In the genomic region with DNA sequence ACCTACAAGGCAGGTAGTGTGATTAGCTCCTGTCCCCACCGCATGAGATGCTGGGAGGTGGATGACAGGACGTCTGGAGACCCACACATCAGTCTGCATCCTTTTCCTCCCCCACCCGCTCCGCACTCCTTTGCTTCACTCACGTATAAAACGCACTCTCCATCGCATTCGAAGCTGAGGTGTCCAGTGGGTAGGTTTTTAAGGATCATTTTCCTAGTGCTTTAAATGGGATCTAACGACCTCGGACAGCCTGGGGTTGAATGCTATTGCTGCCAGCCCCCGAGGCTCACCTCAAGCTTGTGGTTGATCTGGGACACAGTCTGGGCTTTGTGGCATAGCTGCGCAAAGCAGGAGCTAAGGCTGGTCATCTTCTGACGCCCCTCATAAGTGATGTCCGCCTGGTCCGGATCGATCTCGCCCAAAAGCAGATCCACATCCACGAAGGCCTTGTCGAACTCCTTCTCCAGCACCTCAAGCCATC, we compare ENCODE assay signal across 8 mouse cellular contexts. TPM values are rescaled to one million over a fixed set of nuclear protein-coding genes. Genes with fewer than 3 reads are reported as not detected.
DNase-seq lines count a peak whose midpoint lies in the region; ATAC-seq and TF ChIP-seq lines count a peak whose summit lies in the region.

No protein-coding gene starts in this region.

- peak; percentile 31; the same call in 1 of the 2 replicates for TF ChIP-seq POLR2A in cortical plate, adult 2 months (IDR thresholded peaks at IDR 0.05; ENCODE audit: extremely low read depth, insufficient read depth, low read length)

- no peak for TF ChIP-seq CTCF in cortical plate, adult 2 months (IDR thresholded peaks at IDR 0.05; ENCODE audit: extremely low read depth, insufficient read depth, low read length)

- in situ Hi-C loops in ES-E14 (cut with MboI; ENCODE audit: low sequenced_read_pairs in 2 of 2, unreplicated experiment in 2 of 2) = loop anchor here (10.0 to 25.0 kb wide), 3 partner anchors 167 to 594 kb away; no protein-coding TSS in a partner anchor

- peak overlapping the region; percentile 92 for H3K9ac ChIP-seq in ES-E14 (ENCODE audit: insufficient read depth, low read depth, low read length, poor library complexity, severe bottlenecking)
- H3K9ac ChIP-seq in hindbrain, embryonic 14.5 days = peak overlapping the region; percentile 88

- H3K4me1 ChIP-seq in ES-E14 (ENCODE audit: control insufficient read depth in 2 of 2, insufficient read depth in 2 of 2, low read length in 2 of 2, poor library complexity in 1 of 2) = peaks cover 0 to 6% of the 10 kb centered on the region in 2 experiments; a peak in 1 of 4 replicates
- peaks cover 3% of the 10 kb centered on the region; the same call in 1 of the 2 replicates for H3K4me1 ChIP-seq in cortical plate, adult 2 months (ENCODE audit: control insufficient read depth, insufficient read depth, low read length)
- H3K4me1 ChIP-seq in hindbrain, embryonic 14.5 days (replicated peaks; ENCODE audit: control insufficient read depth, insufficient read depth, low read length) = peaks cover 28% of the 10 kb centered on the region

- H3K9me3 ChIP-seq in ES-E14 (ENCODE audit: control insufficient read depth, insufficient read depth, low read depth, low read length) = no peaks in the 10 kb centered on the region
- H3K9me3 ChIP-seq in hindbrain, embryonic 14.5 days (ENCODE audit: control insufficient read depth, low read length) = no peaks in the 10 kb centered on the region

- H3K27me3 ChIP-seq in hindbrain, embryonic 14.5 days (ENCODE audit: control insufficient read depth, insufficient read depth, low read length) = no peaks in the 10 kb centered on the region

- 0 out of 2 replicates have a peak overlapping the region, but pooled peaks have one; percentile 36 for H3K27ac ChIP-seq in ES-E14 (ENCODE audit: insufficient read depth, low read depth, low read length, poor library complexity, severe bottlenecking)
- H3K27ac ChIP-seq in cortical plate, adult 2 months (ENCODE audit: insufficient read depth, low read length) = peak overlapping the region; percentile 67
- H3K27ac ChIP-seq in hindbrain, embryonic 14.5 days = peak overlapping the region; percentile 95
- no peak overlapping the region for H3K27ac ChIP-seq in macrophage

- no peaks in the 10 kb centered on the region for H3K36me3 ChIP-seq in ES-E14 (ENCODE audit: control insufficient read depth, insufficient read depth, low read length, poor library complexity, severe bottlenecking)
- H3K36me3 ChIP-seq in hindbrain, embryonic 14.5 days (replicated peaks; ENCODE audit: control insufficient read depth, insufficient read depth) = no peaks in the 10 kb centered on the region
- H3K36me3 ChIP-seq in macrophage (ENCODE audit: inconsistent target) = no peaks in the 10 kb centered on the region

- WGBS in hindbrain, embryonic 14.5 days = under 1% methylated on average over 19 of the region's 19 CpGs
- WGBS in macrophage (ENCODE audit: missing documents) = 1% methylated on average over 19 of the region's 19 CpGs

- H3K4me2 ChIP-seq in hindbrain, embryonic 14.5 days (replicated peaks) = peak overlapping the region; percentile 78

- peaks cover 53% of the 10 kb centered on the region for H3K79me2 ChIP-seq in macrophage (ENCODE audit: inconsistent target)

- peak overlapping the region; percentile 75 to 99 for H3K4me3 ChIP-seq in ES-E14 (ENCODE audit: insufficient read depth in 1 of 2, low read depth in 1 of 2, low read length in 2 of 2, poor library complexity in 1 of 2, severe bottlenecking in 1 of 2)
- peak overlapping the region; percentile 99 for H3K4me3 ChIP-seq in cortical plate, adult 2 months (ENCODE audit: insufficient read depth, low read length)
- peak overlapping the region; percentile 85 for H3K4me3 ChIP-seq in hindbrain, embryonic 14.5 days (replicated peaks; ENCODE audit: low read length)
- peak overlapping the region; percentile 85 for H3K4me3 ChIP-seq in macrophage (ENCODE audit: inconsistent target)

- ATAC-seq in hindbrain, embryonic 14.5 days (ENCODE audit: low FRiP score) = peak; percentile 63

- DNase-seq in left cerebral cortex, adult 18-20 months (ENCODE audit: low spot score in 2 of 2) = peak; percentile 28 to 47
- DNase-seq in left cerebral cortex, adult 11 months (ENCODE audit: low spot score) = no peak
- peak; percentile 19 for DNase-seq in ES-E14 (ENCODE audit: low read depth, low spot score)
- DNase-seq in hindbrain, embryonic 14.5 days (ENCODE audit: low spot score) = no peak
- DNase-seq in thymus, postnatal 25 days = peak; percentile 30
- DNase-seq in urinary bladder, postnatal 14 days (ENCODE audit: low spot score) = no peak

TF ChIP-seq in ES-E14, 5 proteins besides CTCF, POLR2A, EP300 and RAD21:
- no peak for TF ChIP-seq ZNF384 (IDR thresholded peaks at IDR 0.05; ENCODE audit: low read depth, low read length)
- no peak for TF ChIP-seq CHD2 (IDR thresholded peaks at IDR 0.05; ENCODE audit: low read depth, low read length)
- no peak for TF ChIP-seq HCFC1 (IDR thresholded peaks at IDR 0.05; ENCODE audit: borderline replicate concordance, insufficient read depth, low read length)
- TF ChIP-seq ZC3H11A (IDR thresholded peaks at IDR 0.05; ENCODE audit: borderline replicate concordance, low read depth, low read length) = no peak
- TF ChIP-seq MAFK (IDR thresholded peaks at IDR 0.05; ENCODE audit: insufficient read depth, low read depth, low read length) = no peak

RNA-seq across cellular contexts. Expression of a gene that starts 0.6 kb away (rescaled TPM):
- total RNA-seq in left cerebral cortex, adult 18-20 months (2021) = 10 to 100 TPM; 40.7 to 41.3 TPM
- total RNA-seq in ES-E14 (2012; rRNA removed) = 6.9 and 9.1 TPM in 2 replicates
- polyA plus RNA-seq in cortical plate, adult 2 months (2012; rRNA removed) = 22.8 and 23.8 TPM in 2 replicates
- 26.1 and 27.4 TPM in 2 replicates for polyA plus RNA-seq in hindbrain, embryonic 14.5 days (2014; fragmentation: Nextera tagmentation; extraction: Ambion mirVana)
- total RNA-seq in macrophage (2018; cell fraction: chromatin; rRNA removed) = 10 to 100 TPM in 25 of 26 experiments, 1 to 10 TPM in 1; 8.4 to 50.3 (median 26.0) TPM
- total RNA-seq in macrophage (2018; cell fraction: cytosol; rRNA removed) = 10 to 100 TPM in 25 of 26 experiments, 1 to 10 TPM in 1; 9.4 to 22.1 (median 17.7) TPM
- total RNA-seq in macrophage (2018; cell fraction: nucleus; rRNA removed) = 10 to 100 TPM in 25 of 26 experiments, 1 to 10 TPM in 1; 9.7 to 47.5 (median 21.5) TPM
- 14.8 to 20.4 TPM (median 19.9 TPM) in 3 replicates for polyA plus RNA-seq in macrophage (2018)

RNA-seq across cellular contexts. Expression of a gene that starts 7.4 kb away (rescaled TPM):
- not detected for total RNA-seq in left cerebral cortex, adult 18-20 months (2021)
- total RNA-seq in ES-E14 (2012; rRNA removed) = not detected in 2 replicates
- polyA plus RNA-seq in cortical plate, adult 2 months (2012; rRNA removed) = 0.08 TPM in 1 of 2 replicates, not detected in the other
- polyA plus RNA-seq in hindbrain, embryonic 14.5 days (2014; fragmentation: Nextera tagmentation; extraction: Ambion mirVana) = not detected in 2 replicates
- total RNA-seq in macrophage (2018; cell fraction: chromatin; rRNA removed) = not detected
- under 1 TPM in 1 of 26 experiments, not detected in 25; 0.09 TPM for total RNA-seq in macrophage (2018; cell fraction: cytosol; rRNA removed)
- total RNA-seq in macrophage (2018; cell fraction: nucleus; rRNA removed) = not detected
- not detected in 3 replicates for polyA plus RNA-seq in macrophage (2018)

RNA-seq across cellular contexts. Expression of a gene that starts 22.8 kb away (rescaled TPM):
- not detected for total RNA-seq in left cerebral cortex, adult 18-20 months (2021)
- total RNA-seq in ES-E14 (2012; rRNA removed) = not detected in 2 replicates
- not detected in 2 replicates for polyA plus RNA-seq in cortical plate, adult 2 months (2012; rRNA removed)
- not detected in 2 replicates for polyA plus RNA-seq in hindbrain, embryonic 14.5 days (2014; fragmentation: Nextera tagmentation; extraction: Ambion mirVana)
- not detected for total RNA-seq in macrophage (2018; cell fraction: chromatin; rRNA removed)
- total RNA-seq in macrophage (2018; cell fraction: cytosol; rRNA removed) = not detected
- not detected for total RNA-seq in macrophage (2018; cell fraction: nucleus; rRNA removed)
- polyA plus RNA-seq in macrophage (2018) = not detected in 3 replicates

RNA-seq across cellular contexts. Expression of a gene that starts 36.0 kb away (rescaled TPM):
- 10 to 100 TPM; 63.8 to 66.3 TPM for total RNA-seq in left cerebral cortex, adult 18-20 months (2021)
- total RNA-seq in ES-E14 (2012; rRNA removed) = 34.4 and 38.4 TPM in 2 replicates
- 32.3 and 32.5 TPM in 2 replicates for polyA plus RNA-seq in cortical plate, adult 2 months (2012; rRNA removed)
- polyA plus RNA-seq in hindbrain, embryonic 14.5 days (2014; fragmentation: Nextera tagmentation; extraction: Ambion mirVana) = 24.8 and 25.1 TPM in 2 replicates
- 10 to 100 TPM; 21.0 to 66.6 (median 48.2) TPM for total RNA-seq in macrophage (2018; cell fraction: chromatin; rRNA removed)
- total RNA-seq in macrophage (2018; cell fraction: cytosol; rRNA removed) = 10 to 100 TPM; 48.6 to 84.1 (median 65.0) TPM
- total RNA-seq in macrophage (2018; cell fraction: nucleus; rRNA removed) = 10 to 100 TPM; 34.2 to 85.1 (median 52.7) TPM
- 44.4 to 79.7 TPM (median 58.4 TPM) in 3 replicates for polyA plus RNA-seq in macrophage (2018)

Comparison
In these comparisons a context has a peak if more than half of its experiments do, and no peak if none do; other contexts are left out.
1. DNase-seq: peak in left cerebral cortex, adult 18-20 months (2 of 2), ES-E14 (single experiment) and thymus, postnatal 25 days (single experiment); none in left cerebral cortex, adult 11 months (single experiment), hindbrain, embryonic 14.5 days (single experiment) and urinary bladder, postnatal 14 days (single experiment).
2. Peak in every context shown above with its lines, with median percentiles within 50 percentile points of each other: H3K4me3 ChIP-seq.